Mouse (Mus musculus): Measurements from ENCODE around the gene Prrx2. TPM values are rescaled to one million over a fixed set of nuclear protein-coding genes. Genes with fewer than 3 reads are reported as not detected.
A peak's percentile ranks its signal among the peaks of the same experiment; 100 is the strongest.
"Not testable (repeated sequence)": the region's sequence is repeated elsewhere in the genome, so short reads cannot be mapped to it uniquely, and the experiment has no call there.

Gene Prrx2
- polyA plus RNA-seq, 1 experiment from 2014 or later = 10.6 TPM

- WGBS = 40% methylated on average over 8 of the region's 8 CpGs
- Histone ChIP-seq H3K4me3 (replicated peaks) (peak overlapping the region; percentile 49), H3K9ac (peak overlapping the region; percentile 49; the same call in 1 of the 2 replicates), H3K27ac (0 out of 2 replicates have a peak overlapping the region, but pooled peaks have one; percentile 13), H3K36me3 (no peaks in the 10 kb centered on the region), H3K4me1 (peaks cover 43% of the 10 kb centered on the region), H3K27me3 (no peaks in the 10 kb centered on the region), H3K4me2 (peak overlapping the region; percentile 84), H3K9me3 (replicated peaks) (no peaks in the 10 kb centered on the region)
- no peak for ATAC-seq (replicated peaks; ENCODE audit: low FRiP score)
Observed at GRCm38 (mm10) chr2:30902256-30902655, 67.5 kb downstream of the Prrx2 start.

- Histone ChIP-seq H3K4me3 (replicated peaks) (peak overlapping the region; percentile 49), H3K36me3 (no peaks in the 10 kb centered on the region), H3K27ac (0 out of 2 replicates have a peak overlapping the region, but pooled peaks have one; percentile 13), H3K4me1 (peaks cover 38% of the 10 kb centered on the region), H3K9me3 (replicated peaks) (no peaks in the 10 kb centered on the region), H3K9ac (peak overlapping the region; percentile 49), H3K4me2 (peak overlapping the region; percentile 84), H3K27me3 (no peaks in the 10 kb centered on the region)
- WGBS = 10% methylated on average over 36 of the region's 37 CpGs
- ATAC-seq (replicated peaks; ENCODE audit: low FRiP score) = peak; percentile 87
Observed at GRCm38 (mm10) chr2:30902726-30903722, 68.3 kb downstream of the Prrx2 start.

- WGBS = 63% methylated on average over 6 of the region's 6 CpGs
- no peak for ATAC-seq (replicated peaks; ENCODE audit: low FRiP score)
Observed at GRCm38 (mm10) chr2:30904231-30904630, 69.5 kb downstream of the Prrx2 start.

GRCm38 (mm10) chr2:30904991-30905390 lies 70.2 kb downstream of the Prrx2 start:
- H3K9ac ChIP-seq = no peak overlapping the region
- H3K4me3 ChIP-seq (replicated peaks) = no peak overlapping the region
- ATAC-seq (replicated peaks; ENCODE audit: low FRiP score) = no peak
- no peak overlapping the region for H3K27ac ChIP-seq
- no peaks in the 10 kb centered on the region for H3K27me3 ChIP-seq
- no peaks in the 10 kb centered on the region for H3K36me3 ChIP-seq
- peaks cover 38% of the 10 kb centered on the region for H3K4me1 ChIP-seq
- H3K9me3 ChIP-seq (replicated peaks) = no peaks in the 10 kb centered on the region
- WGBS = 70% methylated on average over 7 of the region's 7 CpGs
- H3K4me2 ChIP-seq = no peak overlapping the region

More at GRCm38 (mm10) chr2:30904231-30904630, 69.5 kb downstream of the Prrx2 start:
- no peak overlapping the region for H3K4me2 ChIP-seq
- H3K9me3 ChIP-seq (replicated peaks) = no peaks in the 10 kb centered on the region
- no peak overlapping the region for H3K27ac ChIP-seq
- H3K4me1 ChIP-seq = peaks cover 38% of the 10 kb centered on the region
- H3K9ac ChIP-seq = no peak overlapping the region
- no peaks in the 10 kb centered on the region for H3K27me3 ChIP-seq
- no peak overlapping the region for H3K4me3 ChIP-seq (replicated peaks)
- H3K36me3 ChIP-seq = no peaks in the 10 kb centered on the region

GRCm38 (mm10) chr2:30905906-30906305 lies 71.1 kb downstream of the Prrx2 start:
- Histone ChIP-seq H3K27me3 (no peaks in the 10 kb centered on the region), H3K36me3 (no peaks in the 10 kb centered on the region), H3K9ac (no peak overlapping the region), H3K9me3 (replicated peaks) (no peaks in the 10 kb centered on the region), H3K4me3 (replicated peaks) (no peak overlapping the region), H3K4me2 (no peak overlapping the region), H3K4me1 (peaks cover 35% of the 10 kb centered on the region), H3K27ac (no peak overlapping the region)
- ATAC-seq (replicated peaks; ENCODE audit: low FRiP score) = no peak
- WGBS = 83% methylated on average over 8 of the region's 8 CpGs

GRCm38 (mm10) chr2:30906641-30907040 lies 71.9 kb downstream of the Prrx2 start:
- H3K27me3 ChIP-seq = no peaks in the 10 kb centered on the region
- H3K4me2 ChIP-seq = no peak overlapping the region
- whole genome bisulfite sequencing = 61% methylated on average over 4 of the region's 4 CpGs
- no peak for ATAC-seq (replicated peaks; ENCODE audit: low FRiP score)
- H3K4me1 ChIP-seq = peaks cover 31% of the 10 kb centered on the region
- H3K9me3 ChIP-seq (replicated peaks) = no peaks in the 10 kb centered on the region
- H3K4me3 ChIP-seq (replicated peaks) = no peak overlapping the region
- no peak overlapping the region for H3K27ac ChIP-seq
- no peak overlapping the region for H3K9ac ChIP-seq
- no peaks in the 10 kb centered on the region for H3K36me3 ChIP-seq

GRCm38 (mm10) chr2:30912291-30912773 lies 77.6 kb downstream of the Prrx2 start:
- ATAC-seq (replicated peaks; ENCODE audit: low FRiP score) = no peak
- Histone ChIP-seq H3K4me2 (no peak overlapping the region), H3K9me3 (replicated peaks) (no peaks in the 10 kb centered on the region), H3K9ac (no peak overlapping the region), H3K27me3 (no peaks in the 10 kb centered on the region), H3K36me3 (no peaks in the 10 kb centered on the region), H3K4me1 (peaks cover 14% of the 10 kb centered on the region), H3K4me3 (replicated peaks) (no peak overlapping the region), H3K27ac (peak overlapping the region; percentile 37; the same call in 1 of the 2 replicates)
- 13% methylated on average over 4 of the region's 4 CpGs for WGBS

- H3K27me3 ChIP-seq = no peaks in the 10 kb centered on the region
- no peak for ATAC-seq (replicated peaks; ENCODE audit: low FRiP score)
Observed at GRCm38 (mm10) chr2:30913022-30913421, 78.2 kb downstream of the Prrx2 start.

GRCm38 (mm10) chr2:30914836-30915235 lies 80.1 kb downstream of the Prrx2 start:
- no peaks in the 10 kb centered on the region for H3K36me3 ChIP-seq
- no peak overlapping the region for H3K9ac ChIP-seq
- H3K27me3 ChIP-seq = no peaks in the 10 kb centered on the region
- H3K9me3 ChIP-seq (replicated peaks) = no peaks in the 10 kb centered on the region
- no peak overlapping the region for H3K4me3 ChIP-seq (replicated peaks)
- H3K27ac ChIP-seq = no peak overlapping the region
- peaks cover 28% of the 10 kb centered on the region for H3K4me1 ChIP-seq
- no peak for ATAC-seq (replicated peaks; ENCODE audit: low FRiP score)
- H3K4me2 ChIP-seq = no peak overlapping the region
- WGBS = 64% methylated on average over 3 of the region's 3 CpGs

More at GRCm38 (mm10) chr2:30913022-30913421, 78.2 kb downstream of the Prrx2 start:
- Histone ChIP-seq H3K9ac (no peak overlapping the region), H3K4me2 (no peak overlapping the region), H3K4me3 (replicated peaks) (no peak overlapping the region), H3K27ac (no peak overlapping the region), H3K4me1 (peaks cover 18% of the 10 kb centered on the region), H3K36me3 (no peaks in the 10 kb centered on the region), H3K9me3 (replicated peaks) (no peaks in the 10 kb centered on the region)
- WGBS = 85% methylated on average over 8 of the region's 8 CpGs

GRCm38 (mm10) chr2:30915376-30915775 lies 80.6 kb downstream of the Prrx2 start:
- no peak for ATAC-seq (replicated peaks; ENCODE audit: low FRiP score)
- Histone ChIP-seq H3K27me3 (no peaks in the 10 kb centered on the region), H3K9me3 (replicated peaks) (no peaks in the 10 kb centered on the region), H3K4me2 (no peak overlapping the region), H3K9ac (no peak overlapping the region), H3K36me3 (no peaks in the 10 kb centered on the region), H3K27ac (no peak overlapping the region), H3K4me3 (replicated peaks) (no peak overlapping the region), H3K4me1 (peaks cover 28% of the 10 kb centered on the region)
- 87% methylated on average over 5 of the region's 5 CpGs for WGBS

- WGBS = 79% methylated on average over 6 of the region's 6 CpGs
- not testable (repeated sequence) for H3K27me3 ChIP-seq; H3K9ac ChIP-seq; H3K9me3 ChIP-seq (replicated peaks); H3K36me3 ChIP-seq; H3K27ac ChIP-seq; ATAC-seq (replicated peaks; ENCODE audit: low FRiP score); H3K4me3 ChIP-seq (replicated peaks); H3K4me2 ChIP-seq
- peaks cover 28% of the 10 kb centered on the region for H3K4me1 ChIP-seq
Observed at GRCm38 (mm10) chr2:30915933-30916332, 81.2 kb downstream of the Prrx2 start.

- H3K36me3 ChIP-seq = no peaks in the 10 kb centered on the region
- H3K27ac ChIP-seq = no peak overlapping the region
- H3K4me3 ChIP-seq (replicated peaks) = no peak overlapping the region
- no peaks in the 10 kb centered on the region for H3K27me3 ChIP-seq
- H3K4me2 ChIP-seq = no peak overlapping the region
- H3K9me3 ChIP-seq (replicated peaks) = no peaks in the 10 kb centered on the region
- H3K9ac ChIP-seq = no peak overlapping the region
- peaks cover 21% of the 10 kb centered on the region for H3K4me1 ChIP-seq
- WGBS = 89% methylated on average over 7 of the region's 7 CpGs
- no peak for ATAC-seq (replicated peaks; ENCODE audit: low FRiP score)
Observed at GRCm38 (mm10) chr2:30917649-30918048, 82.9 kb downstream of the Prrx2 start.
